Mouse (Mus musculus) heart, adult 18-20 months (tissue): Measurements from ENCODE around the gene Uck1. TPM values are rescaled to one million over a fixed set of nuclear protein-coding genes. Genes with fewer than 3 reads are reported as not detected.
"Not testable (repeated sequence)": the region's sequence is repeated elsewhere in the genome, so short reads cannot be mapped to it uniquely, and the experiment has no call there.

ENCODE experiments used
- DNase-seq, 2 experiments: peaks; one replicate each; pipeline ENCODE4 v3.0.0; 2021 to 2022; ENCODE audit warnings: mixed read lengths in 1 of 2
- long read RNA-seq, 2 experiments: library from polyadenylated mRNA; stranded (forward); transcript quantifications; one replicate each; pipeline ENCODE4 v2.0.0; 2021
- total RNA-seq, 2 experiments: library from RNA; stranded (reverse); gene quantifications; 2 replicates each; pipeline ENCODE4 v1.2.3; 2021

Gene Uck1
- total RNA-seq, result 10 to 100 TPM; 20.3 to 26.7 TPM
- long read RNA-seq, experiment 1, transcript Uck1-201 (7 exons, 2,005 nt), result major isoform, 15 of 17 reads
- long read RNA-seq, experiment 1, partial matches to known transcripts, result 0 of 17 reads
- long read RNA-seq, experiment 1, other reads (novel, unspliced or antisense), result 2 of 17 reads
- long read RNA-seq, experiment 2, transcript Uck1-201 (7 exons, 2,005 nt), result major isoform, 8 of 10 reads
- long read RNA-seq, experiment 2, partial matches to known transcripts, result 0 of 10 reads
- long read RNA-seq, experiment 2, other reads (novel, unspliced or antisense), result 2 of 10 reads

- DNase-seq, result peak; percentile 90 to 94
Observed at GRCm38 (mm10) chr2:32259657-32260417, at the start of gene Uck1. Uck1 (minus strand) TSS chr2:32260159.

- DNase-seq, result no peak
Observed at GRCm38 (mm10) chr2:32308870-32309568, 49.1 kb upstream of the Uck1 start.

GRCm38 (mm10) chr2:32307941-32308760 lies 48.2 kb upstream of the Uck1 start:
- DNase-seq, result peak; percentile 41 to 73

- no peak for DNase-seq
Observed at GRCm38 (mm10) chr2:32307247-32307798, 47.4 kb upstream of the Uck1 start.

- DNase-seq, result no peak
Observed at GRCm38 (mm10) chr2:32306176-32306575, 46.2 kb upstream of the Uck1 start.

GRCm38 (mm10) chr2:32305668-32306067 lies 45.7 kb upstream of the Uck1 start:
- no peak for DNase-seq

GRCm38 (mm10) chr2:32304145-32304832 lies 44.3 kb upstream of the Uck1 start:
- DNase-seq, result peak in 1 of 2 experiments; percentile 74

- no peak for DNase-seq
Observed at GRCm38 (mm10) chr2:32302952-32303351, 43.0 kb upstream of the Uck1 start.

GRCm38 (mm10) chr2:32299469-32299868 lies 39.5 kb upstream of the Uck1 start:
- DNase-seq, result no peak

- not testable (repeated sequence) for DNase-seq
Observed at GRCm38 (mm10) chr2:32295842-32296241, 35.9 kb upstream of the Uck1 start.

- DNase-seq, result no peak
Observed at GRCm38 (mm10) chr2:32295285-32295684, 35.3 kb upstream of the Uck1 start.

- peak; percentile 79 to 83 for DNase-seq
Observed at GRCm38 (mm10) chr2:32294348-32294747, 34.4 kb upstream of the Uck1 start.

GRCm38 (mm10) chr2:32289578-32289977 lies 29.6 kb upstream of the Uck1 start:
- peak in 1 of 2 experiments; percentile 61 for DNase-seq

GRCm38 (mm10) chr2:32288371-32288931 lies 28.5 kb upstream of the Uck1 start:
- DNase-seq, result no peak

- peak; percentile 98 to 99 for DNase-seq
Observed at GRCm38 (mm10) chr2:32287923-32288367, 28.0 kb upstream of the Uck1 start, which contains the start of gene Swi5. Swi5 (minus strand) TSS chr2:32288075.

- no peak for DNase-seq
Observed at GRCm38 (mm10) chr2:32287334-32287840, 27.4 kb upstream of the Uck1 start, which contains the start of gene Golga2. Golga2 (plus strand) TSS chr2:32287384.

GRCm38 (mm10) chr2:32283986-32284385 lies 24.0 kb upstream of the Uck1 start:
- no peak for DNase-seq

- peak; percentile 60 to 73 for DNase-seq
Observed at GRCm38 (mm10) chr2:32282727-32283126, 22.8 kb upstream of the Uck1 start.

- DNase-seq, result no peak
Observed at GRCm38 (mm10) chr2:32282289-32282688, 22.3 kb upstream of the Uck1 start.

GRCm38 (mm10) chr2:32275823-32276222 lies 15.9 kb upstream of the Uck1 start:
- DNase-seq, result no peak
